9 mouse cellular contexts compared by ENCODE assay signal in the genomic region with DNA sequence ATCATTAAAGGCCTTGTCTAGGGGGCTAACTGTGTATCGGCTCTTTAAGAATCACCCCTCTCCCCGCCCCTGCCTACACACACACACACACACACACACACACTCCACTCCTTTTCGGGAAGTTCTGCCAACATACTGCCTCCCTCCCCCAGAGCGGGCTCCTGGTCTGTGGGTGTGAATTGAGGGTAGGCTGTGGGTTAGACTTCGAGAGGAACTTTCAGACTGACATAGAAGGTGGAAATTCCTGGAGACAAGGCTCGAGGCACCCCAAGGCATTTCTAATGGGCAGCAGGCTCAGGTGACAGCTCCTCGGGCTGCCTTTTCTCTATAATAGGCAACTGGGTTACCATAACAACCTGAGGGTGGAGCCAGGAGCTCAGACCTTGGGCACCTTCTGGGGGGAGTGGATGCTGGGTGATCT. TPM values are rescaled to one million over a fixed set of nuclear protein-coding genes. Genes with fewer than 3 reads are reported as not detected.
DNase-seq lines count a peak whose midpoint lies in the region; ATAC-seq and TF ChIP-seq lines count a peak whose summit lies in the region.
"Had no signal": no experiment of that assay in that cellular context is flagged by ENCODE, and none has a peak within 500 bp of the region (broad histone marks: within the 10 kb centered on the region; RNA-seq: fewer than 3 reads in every experiment).

No protein-coding gene starts in this region.

- TF ChIP-seq EP300 in CH12.LX (IDR thresholded peaks at IDR 0.05; ENCODE audit: low read length): no peak

- peak overlapping the region; percentile 24; the same call in 1 of the 2 replicates for H3K4me2 ChIP-seq in CH12.LX (ENCODE audit: insufficient read depth, low read depth, poor library complexity, severe bottlenecking)
- peak overlapping the region; percentile 80 for H3K4me2 ChIP-seq in embryonic facial prominence, embryonic 13.5 days

- no peak for TF ChIP-seq POLR2A in CH12.LX (IDR thresholded peaks at IDR 0.05; ENCODE audit: low read depth, low read length)

- no peak for TF ChIP-seq RAD21 in CH12.LX (IDR thresholded peaks at IDR 0.05; ENCODE audit: low read depth, low read length)

- no peaks in the 10 kb centered on the region for H3K79me2 ChIP-seq in CH12.LX (replicated peaks; ENCODE audit: control insufficient read depth, extremely low read depth, insufficient read depth, poor library complexity, severe bottlenecking)

- DNase-seq in CH12.LX (ENCODE audit: extremely low read depth) (no peak), MN1 (ENCODE audit: low spot score) (peak; percentile 36)
- no peak for DNase-seq in limb, embryonic 10.5 days (ENCODE audit: low spot score)
- DNase-seq in adrenal gland, postnatal 25 days: no peak
- DNase-seq in gastrocnemius, postnatal 4 days (ENCODE audit: low spot score in 2 of 2): no peak
- no peak for DNase-seq in natural killer cell, adult 2 months (ENCODE audit: low spot score in 2 of 2)
- DNase-seq: left cerebral cortex, postnatal 4 days had no signal

- no peaks in the 10 kb centered on the region for H3K9me3 ChIP-seq in CH12.LX (replicated peaks; ENCODE audit: low read length)
- H3K9me3 ChIP-seq in embryonic facial prominence, embryonic 13.5 days: no peaks in the 10 kb centered on the region
- H3K9me3 ChIP-seq in limb, embryonic 10.5 days (replicated peaks): no peaks in the 10 kb centered on the region

- no peak for TF ChIP-seq CTCF in CH12.LX (conservative IDR thresholded peaks at IDR 0.05 in 1 of 2, IDR thresholded peaks at IDR 0.05 in 1 of 2; ENCODE audit: low read depth in 2 of 2, low read length in 2 of 2)

- peaks cover 21 to 54% of the 10 kb centered on the region in 2 experiments for H3K4me1 ChIP-seq in CH12.LX (ENCODE audit: control insufficient read depth in 1 of 2, insufficient read depth in 2 of 2)
- peaks cover 31% of the 10 kb centered on the region for H3K4me1 ChIP-seq in embryonic facial prominence, embryonic 13.5 days
- peaks cover 37% of the 10 kb centered on the region for H3K4me1 ChIP-seq in limb, embryonic 10.5 days

- peaks cover 3% of the 10 kb centered on the region for H3K27me3 ChIP-seq in CH12.LX (replicated peaks)
- peaks cover 5% of the 10 kb centered on the region; the same call in 1 of the 2 replicates for H3K27me3 ChIP-seq in embryonic facial prominence, embryonic 13.5 days
- peaks cover 26% of the 10 kb centered on the region for H3K27me3 ChIP-seq in limb, embryonic 10.5 days (ENCODE audit: low read depth, poor library complexity, severe bottlenecking)

- peaks cover under 1 to 23% of the 10 kb centered on the region in 2 experiments for H3K36me3 ChIP-seq in CH12.LX (replicated peaks in 1 of 2; ENCODE audit: control insufficient read depth in 1 of 2, insufficient read depth in 1 of 2, low read length in 1 of 2)
- H3K36me3 ChIP-seq in embryonic facial prominence, embryonic 13.5 days: peaks cover 19% of the 10 kb centered on the region; the same call in 1 of the 2 replicates
- 0 out of 2 replicates have a peak, but pooled peaks cover 2% of the 10 kb centered on the region for H3K36me3 ChIP-seq in limb, embryonic 10.5 days

- no peak for ATAC-seq in embryonic facial prominence, embryonic 13.5 days (ENCODE audit: insufficient number of reproducible peaks, insufficient read depth, low FRiP score, low TSS enrichment, low read depth)
- no peak for ATAC-seq in megakaryocyte progenitor cell, adult 5-6 weeks (replicated peaks; ENCODE audit: poor library complexity)

- H3K27ac ChIP-seq in CH12.LX (ENCODE audit: insufficient read depth, low read depth): no peak overlapping the region
- H3K27ac ChIP-seq in embryonic facial prominence, embryonic 13.5 days: no peak overlapping the region
- no peak overlapping the region for H3K27ac ChIP-seq in limb, embryonic 10.5 days

- 8% methylated on average over 7 of the region's 7 CpGs for WGBS in embryonic facial prominence, embryonic 13.5 days
- WGBS in limb, embryonic 10.5 days: 20% methylated on average over 7 of the region's 7 CpGs

- H3K9ac ChIP-seq in CH12.LX (ENCODE audit: insufficient read depth, low read depth): no peak overlapping the region
- no peak overlapping the region for H3K9ac ChIP-seq in embryonic facial prominence, embryonic 13.5 days

- no peak overlapping the region for H3K4me3 ChIP-seq in CH12.LX (replicated peaks in 1 of 3; ENCODE audit: low read depth in 2 of 3, low read length in 2 of 3, poor library complexity in 1 of 3)
- H3K4me3 ChIP-seq in embryonic facial prominence, embryonic 13.5 days: no peak overlapping the region
- H3K4me3 ChIP-seq in limb, embryonic 10.5 days: 0 out of 2 replicates have a peak overlapping the region, but pooled peaks have one; percentile 4

- in situ Hi-C loops in CH12.LX (cut with MboI; ENCODE audit: low pct_ligation_motif_present, low pct_unique_long_range_greater_than_20kb, low sequenced_read_pairs): loop anchor here (10.0 kb wide), 1 partner anchor 147 kb away; no protein-coding TSS in a partner anchor

- dilution Hi-C loops in CH12.LX (cut with MboI; ENCODE audit: extremely low pct_ligation_motif_present, extremely low pct_unique_long_range_greater_than_20kb, low sequenced_read_pairs): no loop called here

TF ChIP-seq in CH12.LX, 34 proteins besides CTCF, POLR2A, EP300 and RAD21:
- no peak for TF ChIP-seq ZMIZ1 (IDR thresholded peaks at IDR 0.05; ENCODE audit: low read depth, low read length)
- no peak for TF ChIP-seq MYC (IDR thresholded peaks at IDR 0.05; ENCODE audit: low read depth, low read length)
- no peak for TF ChIP-seq ZKSCAN1 (IDR thresholded peaks at IDR 0.05; ENCODE audit: borderline replicate concordance, low read depth, low read length)
- TF ChIP-seq NELFE (IDR thresholded peaks at IDR 0.05; ENCODE audit: low read depth, low read length): no peak
- no peak for TF ChIP-seq HCFC1 (IDR thresholded peaks at IDR 0.05; ENCODE audit: low read depth, low read length)
- no peak for TF ChIP-seq CHD1 (IDR thresholded peaks at IDR 0.05; ENCODE audit: low read depth, low read length)
- TF ChIP-seq KAT2A (IDR thresholded peaks at IDR 0.05; ENCODE audit: insufficient replicate concordance, low read length): no peak
- no peak for TF ChIP-seq RCOR1 (conservative IDR thresholded peaks at IDR 0.05; ENCODE audit: low read depth, low read length)

RNA-seq across cellular contexts. Expression of gene Slc8a2, which starts 2.5 kb away (rescaled TPM):
- total RNA-seq in CH12.LX (2012; rRNA removed) (0.04 TPM in 2 replicates), CH12.LX (2014; rRNA removed) (not detected in 2 replicates)
- 0.08 and 0.10 TPM in 2 replicates for polyA plus RNA-seq in CH12.LX (2012; ENCODE audit: insufficient read length, low read depth)
- polyA plus RNA-seq in embryonic facial prominence, embryonic 13.5 days (2015; fragmentation: Nextera tagmentation; extraction: Ambion mirVana): 0.34 and 0.37 TPM in 2 replicates
- 0.05 and 0.09 TPM in 2 replicates for polyA plus RNA-seq in limb, embryonic 10.5 days (2016; fragmentation: Nextera tagmentation; extraction: Ambion mirVana)
- 2.8 and 3.3 TPM in 2 replicates for total RNA-seq in adrenal gland, postnatal 25 days (2021)
- 1 to 10 TPM in 1 of 2 experiments, under 1 TPM in 1; 0.54 to 1.1 TPM for total RNA-seq in gastrocnemius, postnatal 4 days (2021)
- not detected in 2 replicates for total RNA-seq in megakaryocyte progenitor cell, adult 5-6 weeks (2015)
- not detected in 2 replicates for total RNA-seq in megakaryocyte progenitor cell, adult 5-6 weeks (2017)

RNA-seq across cellular contexts. Expression of gene Kptn, which starts 12.5 kb away (rescaled TPM):
- 17.5 and 19.1 TPM in 2 replicates for total RNA-seq in CH12.LX (2012; rRNA removed)
- total RNA-seq in CH12.LX (2014; rRNA removed): 25.4 and 25.8 TPM in 2 replicates
- 14.2 and 14.5 TPM in 2 replicates for polyA plus RNA-seq in CH12.LX (2012; ENCODE audit: insufficient read length, low read depth)
- 44.9 and 45.6 TPM in 2 replicates for polyA plus RNA-seq in embryonic facial prominence, embryonic 13.5 days (2015; fragmentation: Nextera tagmentation; extraction: Ambion mirVana)
- 26.9 and 27.0 TPM in 2 replicates for polyA plus RNA-seq in limb, embryonic 10.5 days (2016; fragmentation: Nextera tagmentation; extraction: Ambion mirVana)
- 20.4 and 26.7 TPM in 2 replicates for total RNA-seq in adrenal gland, postnatal 25 days (2021)
- 10 to 100 TPM; 11.7 to 13.9 TPM for total RNA-seq in gastrocnemius, postnatal 4 days (2021)
- total RNA-seq in megakaryocyte progenitor cell, adult 5-6 weeks (2015): 8.1 and 10.7 TPM in 2 replicates
- total RNA-seq in megakaryocyte progenitor cell, adult 5-6 weeks (2017): 8.3 and 10.6 TPM in 2 replicates

RNA-seq across cellular contexts. Expression of gene Napa, which starts 33.9 kb away (rescaled TPM):
- total RNA-seq in CH12.LX (2012; rRNA removed) (80.0 and 84.8 TPM in 2 replicates), CH12.LX (2014; rRNA removed) (97.5 and 106 TPM in 2 replicates)
- polyA plus RNA-seq in CH12.LX (2012; ENCODE audit: insufficient read length, low read depth): 111 and 112 TPM in 2 replicates
- 195 and 216 TPM in 2 replicates for polyA plus RNA-seq in embryonic facial prominence, embryonic 13.5 days (2015; fragmentation: Nextera tagmentation; extraction: Ambion mirVana)
- polyA plus RNA-seq in limb, embryonic 10.5 days (2016; fragmentation: Nextera tagmentation; extraction: Ambion mirVana): 197 and 216 TPM in 2 replicates
- total RNA-seq in adrenal gland, postnatal 25 days (2021): 137 and 149 TPM in 2 replicates
- total RNA-seq in gastrocnemius, postnatal 4 days (2021): 100 to 1,000 TPM; 141 to 153 TPM
- 69.2 and 72.0 TPM in 2 replicates for total RNA-seq in megakaryocyte progenitor cell, adult 5-6 weeks (2015)
- 46.2 and 57.8 TPM in 2 replicates for total RNA-seq in megakaryocyte progenitor cell, adult 5-6 weeks (2017)

RNA-seq across cellular contexts. Expression of gene Meis3, which starts 42.7 kb away (rescaled TPM):
- 9.4 and 10.2 TPM in 2 replicates for total RNA-seq in CH12.LX (2012; rRNA removed)
- total RNA-seq in CH12.LX (2014; rRNA removed): 7.1 and 7.9 TPM in 2 replicates
- 10.1 and 11.8 TPM in 2 replicates for polyA plus RNA-seq in CH12.LX (2012; ENCODE audit: insufficient read length, low read depth)
- 49.8 and 54.4 TPM in 2 replicates for polyA plus RNA-seq in embryonic facial prominence, embryonic 13.5 days (2015; fragmentation: Nextera tagmentation; extraction: Ambion mirVana)
- 17.8 and 20.9 TPM in 2 replicates for polyA plus RNA-seq in limb, embryonic 10.5 days (2016; fragmentation: Nextera tagmentation; extraction: Ambion mirVana)
- total RNA-seq in adrenal gland, postnatal 25 days (2021): 10.9 and 12.9 TPM in 2 replicates
- 10 to 100 TPM in 1 of 2 experiments, 1 to 10 TPM in 1; 9.5 to 11.7 TPM for total RNA-seq in gastrocnemius, postnatal 4 days (2021)
- total RNA-seq in megakaryocyte progenitor cell, adult 5-6 weeks (2015): 0.34 TPM in 1 of 2 replicates, not detected in the other
- not detected in 2 replicates for total RNA-seq in megakaryocyte progenitor cell, adult 5-6 weeks (2017)
